Mouse (Mus musculus): ENCODE measurements around the gene Ghrhr.

DNA sequence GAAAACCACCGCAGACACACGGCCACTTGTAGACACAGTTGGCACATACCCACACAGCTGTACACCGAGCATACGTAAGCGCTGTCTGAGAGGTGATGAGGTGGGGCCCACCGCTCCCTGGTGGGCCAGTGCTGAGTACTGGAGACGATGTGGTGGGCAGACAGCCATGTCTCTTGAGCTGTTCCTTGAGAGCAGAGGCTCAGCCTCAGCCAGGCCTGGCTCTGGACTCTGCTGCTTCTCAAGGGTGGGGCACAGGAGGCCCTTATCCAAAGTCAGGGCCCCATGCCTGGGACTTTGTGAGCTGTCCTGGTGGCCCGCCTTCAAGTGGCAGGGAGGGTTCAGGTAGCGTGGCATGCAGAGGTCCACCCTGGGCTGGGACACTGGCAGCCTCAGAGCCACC lies 33.8 kb upstream of the Ghrhr start:
- TF ChIP-seq CTCF (IDR thresholded peaks at IDR 0.05; ENCODE audit: insufficient read depth, low read depth, low read length) (no peak), POLR2A (IDR thresholded peaks at IDR 0.05; ENCODE audit: insufficient read depth, low read depth, low read length) (no peak)
